Mouse (Mus musculus) cortical plate, adult 2 months (tissue): ENCODE data around the gene Cnot1.

Experiments
- CTCF ChIP-seq: fragments of 200-500 bp; IDR thresholded peaks from 2 replicates; pipeline ENCODE4 v1.5.1; 2011; ENCODE audit warnings: mild to moderate bottlenecking, control low read depth, low read length; ENCODE audit not compliant: insufficient read depth; ENCODE audit errors: extremely low read depth
- POLR2A ChIP-seq: fragments of 200-500 bp; IDR thresholded peaks from 2 replicates; pipeline ENCODE4 v1.6.1; 2011; ENCODE audit warnings: mild to moderate bottlenecking, low read length, control low read depth; ENCODE audit not compliant: insufficient read depth; ENCODE audit errors: extremely low read depth

DNA sequence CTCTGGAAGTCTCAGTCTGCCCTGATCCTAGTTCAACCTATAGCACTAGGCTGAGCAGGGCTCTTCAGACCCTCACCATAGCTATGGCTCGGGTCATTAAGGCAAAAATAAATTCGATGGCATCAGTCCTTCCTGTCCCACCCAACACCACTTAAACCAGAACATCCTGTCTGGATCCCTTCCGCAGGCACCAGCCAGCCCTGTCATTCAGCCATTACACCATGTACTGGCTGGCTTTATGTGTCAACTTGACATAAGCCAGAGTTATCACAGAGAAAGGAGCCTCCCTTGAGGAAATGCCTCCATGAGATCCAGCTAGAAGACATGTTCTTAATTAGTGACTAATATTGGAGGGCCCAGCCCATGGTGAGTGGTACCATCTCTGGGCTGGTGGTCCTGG lies 15.4 kb upstream of the Cnot1 start:
- TF ChIP-seq CTCF (no peak), POLR2A (no peak)
